Mouse (Mus musculus) C2C12 (cell line): ENCODE results near the gene Armh3. TPM values are rescaled to one million over a fixed set of nuclear protein-coding genes. Genes with fewer than 3 reads are reported as not detected.
"Not testable (repeated sequence)": the region's sequence is repeated elsewhere in the genome, so short reads cannot be mapped to it uniquely, and the experiment has no call there.

Experiments
- H3K27me3 ChIP-seq: one replicate; pipeline ENCODE4 v1.6.1; 2011; ENCODE audit not compliant: control insufficient read depth, insufficient read depth, insufficient read length
- H3K36me3 ChIP-seq: one replicate; pipeline ENCODE4 v1.6.1; 2011; ENCODE audit not compliant: control insufficient read depth, insufficient read depth
- H3K4me3 ChIP-seq: one replicate; pipeline ENCODE4 v1.5.1; 2011; ENCODE audit warnings: mild to moderate bottlenecking, control low read depth; ENCODE audit not compliant: poor library complexity, insufficient read depth, severe bottlenecking
- H3K79me2 ChIP-seq: one replicate; pipeline ENCODE4 v1.6.1; 2011; ENCODE audit not compliant: control insufficient read depth, insufficient read depth
- H3K79me3 ChIP-seq: one replicate; pipeline ENCODE4 v1.6.1; 2011; ENCODE audit warnings: low read depth, control low read depth
- H3ac ChIP-seq: one replicate; pipeline ENCODE3; 2011; ENCODE audit warnings: low read depth; ENCODE audit not compliant: control insufficient read depth, insufficient read length
- CEBPB ChIP-seq: IDR thresholded peaks from one replicate; pipeline ENCODE4 v1.6.1; 2011; ENCODE audit warnings: low read depth, mild to moderate bottlenecking, control low read depth, moderate library complexity
- CTCF ChIP-seq: IDR thresholded peaks from one replicate; pipeline ENCODE4 v1.5.1; 2011; ENCODE audit not compliant: control insufficient read depth, insufficient read depth, insufficient read length
- FOSL1 ChIP-seq: IDR thresholded peaks from one replicate; pipeline ENCODE4 v1.8.0; 2011; ENCODE audit warnings: mild to moderate bottlenecking, low read length; ENCODE audit not compliant: poor library complexity, insufficient read depth, severe bottlenecking
- MAX ChIP-seq: IDR thresholded peaks from one replicate; pipeline ENCODE4 v1.6.1; 2011; ENCODE audit warnings: mild to moderate bottlenecking, control low read depth
- MYOD1 ChIP-seq: IDR thresholded peaks from one replicate; pipeline ENCODE4 v1.6.1; 2011; ENCODE audit warnings: low read depth; ENCODE audit not compliant: control insufficient read depth, insufficient read length
- MYOG ChIP-seq: IDR thresholded peaks from one replicate; pipeline ENCODE4 v1.6.1; 2011; ENCODE audit not compliant: control insufficient read depth, insufficient read length; ENCODE audit errors: extremely low read depth
- USF1 ChIP-seq: IDR thresholded peaks from one replicate; pipeline ENCODE4 v1.6.1; 2011; ENCODE audit warnings: low read depth, mild to moderate bottlenecking, control low read depth, moderate library complexity
- polyA plus RNA-seq: library from polyadenylated mRNA; unstranded; fragments of >200 nt; fragmentation: generic; extraction: Trizol; gene quantifications from one replicate; pipeline ENCODE4 v1.2.1, GENCODE M21; 2012; ENCODE audit warnings: missing spikeins

Gene Armh3
- polyA plus RNA-seq, 1 experiment = 6.4 TPM

- Histone ChIP-seq H3K36me3 (peaks cover 4% of the 10 kb centered on the region), H3K79me2 (peaks cover 24% of the 10 kb centered on the region), H3K4me3 (no peak overlapping the region), H3ac (no peak overlapping the region), H3K27me3 (no peaks in the 10 kb centered on the region), H3K79me3 (peaks cover 6% of the 10 kb centered on the region)
- TF ChIP-seq CTCF (no peak), FOSL1 (no peak), CEBPB (no peak), USF1 (no peak), MAX (no peak), MYOD1 (no peak), MYOG (no peak)
Observed at GRCm38 (mm10) chr19:45999378-45999777, 1.1 kb upstream of the Armh3 start.

DNA sequence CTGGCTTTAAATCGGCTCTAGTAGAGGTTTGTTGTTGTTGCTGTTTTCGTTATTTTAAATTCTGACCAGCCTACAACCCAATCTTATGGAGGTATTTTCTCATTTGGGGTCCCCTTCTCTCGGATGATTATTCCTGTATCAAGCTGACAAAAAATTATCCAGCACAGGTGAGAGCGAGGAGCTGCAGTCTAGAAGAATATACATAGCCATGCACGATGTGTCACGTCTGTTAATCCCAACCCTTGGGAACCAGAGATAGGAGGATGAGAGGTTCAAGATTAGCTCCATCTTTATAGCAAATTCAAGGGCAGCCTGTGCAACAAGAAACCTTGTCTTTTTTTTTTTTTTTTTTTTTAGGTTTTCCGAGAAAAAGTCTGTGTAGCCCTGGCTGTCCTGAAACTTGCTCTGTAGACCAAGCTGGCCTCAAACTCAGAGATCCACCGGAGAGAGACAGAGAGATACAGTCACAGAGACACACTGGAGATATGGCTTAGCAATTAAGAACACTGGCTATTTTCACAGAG is 468 bp upstream of the Armh3 start:
- H3K27me3 ChIP-seq = no peaks in the 10 kb centered on the region
- peak overlapping the region; percentile 65 for H3K4me3 ChIP-seq
- H3ac ChIP-seq = peak overlapping the region; percentile 49
- H3K36me3 ChIP-seq = peaks cover 4% of the 10 kb centered on the region
- H3K79me3 ChIP-seq = peaks cover 1% of the 10 kb centered on the region
- TF ChIP-seq USF1 = no peak
- TF ChIP-seq MYOD1 = no peak
- TF ChIP-seq CEBPB = no peak
- no peak for TF ChIP-seq CTCF
- TF ChIP-seq FOSL1 = no peak
- TF ChIP-seq MAX = no peak
- no peak for TF ChIP-seq MYOG
- peaks cover 18% of the 10 kb centered on the region for H3K79me2 ChIP-seq

DNA sequence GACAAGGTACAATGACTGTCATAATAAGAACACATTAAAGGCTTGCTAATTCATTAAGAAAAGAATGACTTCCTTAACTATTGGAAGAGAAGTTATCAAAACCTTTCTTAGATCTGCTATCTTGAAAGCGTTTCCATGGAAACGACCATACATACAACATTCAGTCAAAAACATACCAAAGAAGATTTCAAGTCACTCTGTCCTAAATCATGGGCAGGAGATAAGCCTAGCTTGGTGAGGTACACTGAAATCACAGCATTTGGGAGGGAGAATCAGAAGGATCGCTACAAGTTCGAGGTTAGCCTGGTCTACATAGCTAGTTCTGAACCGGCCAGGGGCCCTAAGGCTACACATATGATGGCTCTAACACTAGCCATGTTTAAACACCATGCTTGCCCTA is 923 bp downstream of the Armh3 start:
- Histone ChIP-seq H3K27me3 (no peaks in the 10 kb centered on the region), H3K4me3 (peak overlapping the region; percentile 65), H3ac (no peak overlapping the region), H3K36me3 (peaks cover 4% of the 10 kb centered on the region), H3K79me2 (peaks cover 15% of the 10 kb centered on the region), H3K79me3 (peaks cover 1% of the 10 kb centered on the region)
- TF ChIP-seq CEBPB (no peak), USF1 (no peak), MYOD1 (no peak), CTCF (no peak), FOSL1 (no peak), MAX (no peak)

- Histone ChIP-seq H3K27me3 (no peaks in the 10 kb centered on the region), H3K4me3 (no peak overlapping the region), H3K79me2 (peaks cover 15% of the 10 kb centered on the region), H3K79me3 (peaks cover 1% of the 10 kb centered on the region), H3K36me3 (peaks cover 4% of the 10 kb centered on the region), H3ac (no peak overlapping the region)
- no peak for TF ChIP-seq MAX
- no peak for TF ChIP-seq USF1
- no peak for TF ChIP-seq CTCF
- TF ChIP-seq MYOD1 = no peak
- TF ChIP-seq MYOG = no peak
- no peak for TF ChIP-seq CEBPB
- no peak for TF ChIP-seq FOSL1
Observed at GRCm38 (mm10) chr19:45993981-45994737, 4.1 kb downstream of the Armh3 start.

- H3K27me3 ChIP-seq, H3K79me3 ChIP-seq, H3K36me3 ChIP-seq, H3ac ChIP-seq, H3K4me3 ChIP-seq: not testable (repeated sequence)
- H3K79me2 ChIP-seq = peaks cover 15% of the 10 kb centered on the region
Observed at GRCm38 (mm10) chr19:45993441-45993840, 4.8 kb downstream of the Armh3 start.

DNA sequence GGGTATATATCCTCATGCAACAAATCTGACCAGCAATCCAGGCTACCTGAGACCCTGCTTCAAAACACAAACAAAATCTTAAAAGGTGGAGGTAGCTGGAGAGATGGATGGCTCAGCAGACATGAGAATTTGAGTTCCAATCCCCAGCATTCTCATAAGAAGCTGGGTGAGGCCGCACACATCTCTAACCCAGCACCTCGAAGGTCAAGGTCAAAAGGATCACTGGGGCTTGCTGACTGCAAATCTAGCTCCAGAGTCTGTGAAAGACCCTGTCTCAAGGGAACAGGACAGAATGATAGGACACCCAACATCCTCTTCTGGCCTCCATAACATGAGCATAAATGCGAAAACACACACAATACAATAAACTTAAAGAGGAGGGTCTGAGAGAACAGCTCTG is 7.1 kb downstream of the Armh3 start:
- TF ChIP-seq MYOD1 = no peak
- TF ChIP-seq CEBPB = no peak
- no peak for TF ChIP-seq CTCF
- TF ChIP-seq FOSL1 = no peak
- no peak for TF ChIP-seq MYOG
- no peak for TF ChIP-seq MAX
- TF ChIP-seq USF1 = no peak
- H3K27me3 ChIP-seq = no peaks in the 10 kb centered on the region
- H3K79me2 ChIP-seq = no peaks in the 10 kb centered on the region
- peaks cover 4% of the 10 kb centered on the region for H3K36me3 ChIP-seq
- H3ac ChIP-seq = no peak overlapping the region
- H3K79me3 ChIP-seq = no peaks in the 10 kb centered on the region
- no peak overlapping the region for H3K4me3 ChIP-seq
